Mouse (Mus musculus) kidney, adult 2 months (tissue): ENCODE data around the gene C1ra.

ENCODE experiments used
- CTCF ChIP-seq: fragments of 200-500 bp; conservative IDR thresholded peaks from 2 replicates; pipeline ENCODE4 v1.5.1; 2011; ENCODE audit warnings: low read depth, mild to moderate bottlenecking, control low read depth, low read length, moderate library complexity, mixed read lengths; ENCODE audit not compliant: insufficient read depth, insufficient read length
- POLR2A ChIP-seq: fragments of 200-500 bp; IDR thresholded peaks from one replicate; pipeline ENCODE4 v1.6.1; 2011; ENCODE audit warnings: low read depth, low read length, control low read depth

DNA sequence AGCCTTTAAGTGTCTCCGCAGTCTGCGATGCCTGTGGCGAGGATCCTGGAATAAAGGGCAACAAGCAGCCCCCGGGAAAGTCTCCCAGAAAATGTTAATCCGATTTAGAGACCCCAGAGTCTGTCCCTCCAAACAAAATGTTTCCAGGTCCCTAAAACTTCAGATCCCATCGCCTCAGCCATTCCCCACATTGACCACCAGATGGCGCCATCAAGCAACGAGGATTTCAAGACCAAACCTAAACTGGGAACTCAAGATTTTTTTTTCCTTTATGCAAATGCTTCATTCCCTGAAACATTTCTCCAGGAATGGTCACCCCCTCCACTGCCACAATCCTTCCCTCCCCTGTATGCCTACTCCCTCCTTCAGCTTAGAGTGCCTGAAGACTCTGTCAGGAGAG lies 57.8 kb downstream of the C1ra start, which contains the start of gene C1rb:
- TF ChIP-seq POLR2A (no peak), CTCF (peak; percentile 72)
